Mouse (Mus musculus) midbrain, embryonic 12.5 days (tissue): Measurements from ENCODE around the gene Gorasp1. TPM values are rescaled to one million over a fixed set of nuclear protein-coding genes. Genes with fewer than 3 reads are reported as not detected.
A peak's percentile ranks its signal among the peaks of the same experiment; 100 is the strongest.

Experiments used
- ATAC-seq: fragments of 200-750 bp; cut with Nextera tagmentation; 2 replicates; pipeline ENCODE4 v1.8.0; 2017; ENCODE audit warnings: low read depth, moderate TSS enrichment, moderate library complexity; ENCODE audit not compliant: low FRiP score
- H3K27ac ChIP-seq: fragments of 300-500 bp; sonication (generic); replicated peaks from 2 replicates; pipeline ENCODE4 v1.5.1; 2016; ENCODE audit warnings: mild to moderate bottlenecking
- H3K27me3 ChIP-seq: fragments of 300-500 bp; sonication (generic); 2 replicates; pipeline ENCODE4 v1.6.1; 2016; ENCODE audit warnings: mild to moderate bottlenecking
- H3K36me3 ChIP-seq: fragments of 300-500 bp; sonication (generic); 2 replicates; pipeline ENCODE4 v1.6.1; 2016
- H3K4me1 ChIP-seq: fragments of 300-500 bp; sonication (generic); 2 replicates; pipeline ENCODE4 v1.6.1; 2016
- H3K4me2 ChIP-seq: fragments of 300-500 bp; sonication (generic); replicated peaks from 2 replicates; pipeline ENCODE4 v1.6.1; 2016; ENCODE audit warnings: mild to moderate bottlenecking, moderate library complexity
- H3K4me3 ChIP-seq: fragments of 300-500 bp; sonication (generic); 2 replicates; pipeline ENCODE4 v1.5.1; 2016; ENCODE audit warnings: mild to moderate bottlenecking
- H3K9ac ChIP-seq: fragments of 300-500 bp; sonication (generic); replicated peaks from 2 replicates; pipeline ENCODE4 v1.6.1; 2016; ENCODE audit warnings: mild to moderate bottlenecking, moderate library complexity
- H3K9me3 ChIP-seq: fragments of 300-500 bp; sonication (generic); 2 replicates; pipeline ENCODE4 v1.6.1; 2016; ENCODE audit warnings: mild to moderate bottlenecking
- WGBS: fragments of 180-500 bp; shearing (Covaris S2); methylation state at CpG from one replicate; pipeline ENCODE4 v1.1.7; 2016; 5-methylcytosine and 5-hydroxymethylcytosine counted together
- polyA plus RNA-seq: library from polyadenylated mRNA; unstranded; fragments of >200 nt; fragmentation: Nextera tagmentation; extraction: Ambion mirVana; gene quantifications from 2 replicates; pipeline ENCODE4 v1.2.1, GENCODE M21; 2016

Gene Gorasp1
- polyA plus RNA-seq, 1 experiment from 2014 or later = 23.3 TPM

GRCm38 (mm10) chr9:119943326-119943725 is 6.0 kb upstream of the Gorasp1 start:
- Histone ChIP-seq H3K4me2 (no peak overlapping the region), H3K36me3 (no peaks in the 10 kb centered on the region), H3K4me1 (no peaks in the 10 kb centered on the region), H3K27ac (no peak overlapping the region), H3K9ac (no peak overlapping the region), H3K9me3 (no peaks in the 10 kb centered on the region), H3K27me3 (peaks cover under 1% of the 10 kb centered on the region; the same call in 1 of the 2 replicates), H3K4me3 (no peak overlapping the region)
- WGBS = 63% methylated on average over 1 of the region's 1 CpGs
- ATAC-seq = no peak

GRCm38 (mm10) chr9:119941861-119942260 is 4.5 kb upstream of the Gorasp1 start:
- WGBS = 88% methylated on average over 14 of the region's 14 CpGs
- no peak overlapping the region for H3K4me3 ChIP-seq
- H3K9me3 ChIP-seq = no peaks in the 10 kb centered on the region
- no peak overlapping the region for H3K4me2 ChIP-seq
- H3K36me3 ChIP-seq = no peaks in the 10 kb centered on the region
- H3K9ac ChIP-seq = 0 out of 2 replicates have a peak overlapping the region, but pooled peaks have one; percentile 28
- peaks cover 6% of the 10 kb centered on the region; the same call in 1 of the 2 replicates for H3K27me3 ChIP-seq
- no peak for ATAC-seq
- H3K4me1 ChIP-seq = peaks cover 8% of the 10 kb centered on the region
- H3K27ac ChIP-seq = no peak overlapping the region

GRCm38 (mm10) chr9:119941407-119941806 is 4.0 kb upstream of the Gorasp1 start:
- H3K4me3 ChIP-seq = no peak overlapping the region
- H3K9me3 ChIP-seq = no peaks in the 10 kb centered on the region
- peaks cover 6% of the 10 kb centered on the region; the same call in 1 of the 2 replicates for H3K27me3 ChIP-seq
- H3K4me2 ChIP-seq = no peak overlapping the region
- ATAC-seq = no peak
- WGBS = 83% methylated on average over 5 of the region's 5 CpGs
- H3K36me3 ChIP-seq = no peaks in the 10 kb centered on the region
- no peak overlapping the region for H3K27ac ChIP-seq
- no peak overlapping the region for H3K9ac ChIP-seq
- peaks cover 13% of the 10 kb centered on the region for H3K4me1 ChIP-seq

GRCm38 (mm10) chr9:119939646-119940045 is 2.3 kb upstream of the Gorasp1 start:
- no peaks in the 10 kb centered on the region for H3K9me3 ChIP-seq

GRCm38 (mm10) chr9:119938496-119938895 is 1.1 kb upstream of the Gorasp1 start:
- 0 out of 2 replicates have a peak, but pooled peaks cover 6% of the 10 kb centered on the region for H3K27me3 ChIP-seq
- no peak overlapping the region for H3K9ac ChIP-seq
- no peaks in the 10 kb centered on the region for H3K36me3 ChIP-seq
- no peak overlapping the region for H3K4me2 ChIP-seq
- no peak overlapping the region for H3K4me3 ChIP-seq
- H3K9me3 ChIP-seq = no peaks in the 10 kb centered on the region
- no peak for ATAC-seq
- no peak overlapping the region for H3K27ac ChIP-seq
- peaks cover 16% of the 10 kb centered on the region for H3K4me1 ChIP-seq
- 80% methylated on average over 4 of the region's 4 CpGs for WGBS

More at GRCm38 (mm10) chr9:119939646-119940045, 2.3 kb upstream of the Gorasp1 start:
- 0 out of 2 replicates have a peak, but pooled peaks cover 6% of the 10 kb centered on the region for H3K27me3 ChIP-seq
- peaks cover 16% of the 10 kb centered on the region for H3K4me1 ChIP-seq
- H3K36me3 ChIP-seq = no peaks in the 10 kb centered on the region
- no peak overlapping the region for H3K27ac ChIP-seq
- H3K4me2 ChIP-seq = no peak overlapping the region
- ATAC-seq = no peak
- H3K9ac ChIP-seq = no peak overlapping the region
- no peak overlapping the region for H3K4me3 ChIP-seq
- WGBS = 75% methylated on average over 10 of the region's 10 CpGs

GRCm38 (mm10) chr9:119933675-119934074 is 3.7 kb downstream of the Gorasp1 start:
- Histone ChIP-seq H3K27ac (no peak overlapping the region), H3K9me3 (no peaks in the 10 kb centered on the region), H3K4me2 (no peak overlapping the region), H3K27me3 (0 out of 2 replicates have a peak, but pooled peaks cover 6% of the 10 kb centered on the region), H3K36me3 (peaks cover 30% of the 10 kb centered on the region), H3K9ac (no peak overlapping the region), H3K4me3 (no peak overlapping the region), H3K4me1 (peaks cover 16% of the 10 kb centered on the region)
- WGBS = 96% methylated on average over 6 of the region's 6 CpGs
- ATAC-seq = no peak

GRCm38 (mm10) chr9:119932358-119932757 is 5.0 kb downstream of the Gorasp1 start:
- WGBS = 91% methylated on average over 12 of the region's 12 CpGs
- Histone ChIP-seq H3K36me3 (peaks cover 41% of the 10 kb centered on the region), H3K9ac (no peak overlapping the region)

GRCm38 (mm10) chr9:119926497-119926896 is 10.9 kb downstream of the Gorasp1 start:
- WGBS = 88% methylated on average over 5 of the region's 5 CpGs
- H3K27me3 ChIP-seq = no peaks in the 10 kb centered on the region
- ATAC-seq = no peak
- no peak overlapping the region for H3K4me3 ChIP-seq
- no peaks in the 10 kb centered on the region for H3K9me3 ChIP-seq
- no peaks in the 10 kb centered on the region for H3K4me1 ChIP-seq
- no peak overlapping the region for H3K9ac ChIP-seq
- H3K4me2 ChIP-seq = no peak overlapping the region
- H3K36me3 ChIP-seq = peaks cover 87% of the 10 kb centered on the region
- no peak overlapping the region for H3K27ac ChIP-seq

More at GRCm38 (mm10) chr9:119932358-119932757, 5.0 kb downstream of the Gorasp1 start:
- Histone ChIP-seq H3K27me3 (no peaks in the 10 kb centered on the region), H3K4me3 (no peak overlapping the region), H3K27ac (no peak overlapping the region), H3K9me3 (no peaks in the 10 kb centered on the region), H3K4me1 (peaks cover 10% of the 10 kb centered on the region), H3K4me2 (no peak overlapping the region)
- no peak for ATAC-seq

- Histone ChIP-seq H3K9me3 (no peaks in the 10 kb centered on the region), H3K36me3 (peaks cover 93% of the 10 kb centered on the region), H3K4me1 (no peaks in the 10 kb centered on the region), H3K4me2 (no peak overlapping the region), H3K9ac (no peak overlapping the region), H3K27me3 (no peaks in the 10 kb centered on the region), H3K27ac (no peak overlapping the region), H3K4me3 (no peak overlapping the region)
- 95% methylated on average over 8 of the region's 8 CpGs for WGBS
- no peak for ATAC-seq
Observed at GRCm38 (mm10) chr9:119925729-119926128, 11.6 kb downstream of the Gorasp1 start.

- H3K27ac ChIP-seq = no peak overlapping the region
- H3K9ac ChIP-seq = no peak overlapping the region
- WGBS = 96% methylated on average over 16 of the region's 16 CpGs
- H3K4me2 ChIP-seq = no peak overlapping the region
- no peak for ATAC-seq
- peaks cover 93% of the 10 kb centered on the region for H3K36me3 ChIP-seq
- H3K9me3 ChIP-seq = no peaks in the 10 kb centered on the region
- no peak overlapping the region for H3K4me3 ChIP-seq
- H3K4me1 ChIP-seq = no peaks in the 10 kb centered on the region
- no peaks in the 10 kb centered on the region for H3K27me3 ChIP-seq
Observed at GRCm38 (mm10) chr9:119925120-119925657, 12.2 kb downstream of the Gorasp1 start.

- H3K27me3 ChIP-seq = no peaks in the 10 kb centered on the region
- 89% methylated on average over 4 of the region's 4 CpGs for WGBS
- H3K4me1 ChIP-seq = no peaks in the 10 kb centered on the region
- no peaks in the 10 kb centered on the region for H3K9me3 ChIP-seq
- no peak overlapping the region for H3K4me2 ChIP-seq
- H3K27ac ChIP-seq = no peak overlapping the region
- H3K9ac ChIP-seq = no peak overlapping the region
- no peak for ATAC-seq
- peaks cover 93% of the 10 kb centered on the region for H3K36me3 ChIP-seq
- H3K4me3 ChIP-seq = no peak overlapping the region
Observed at GRCm38 (mm10) chr9:119923462-119923861, 13.9 kb downstream of the Gorasp1 start.

GRCm38 (mm10) chr9:119919858-119920257 is 17.5 kb downstream of the Gorasp1 start:
- no peak for ATAC-seq
- H3K36me3 ChIP-seq = peaks cover 88% of the 10 kb centered on the region

More at GRCm38 (mm10) chr9:119919858-119920257, 17.5 kb downstream of the Gorasp1 start:
- no peak overlapping the region for H3K4me2 ChIP-seq
- H3K4me1 ChIP-seq = no peaks in the 10 kb centered on the region
- H3K4me3 ChIP-seq = no peak overlapping the region
- H3K27me3 ChIP-seq = no peaks in the 10 kb centered on the region
- 83% methylated on average over 1 of the region's 1 CpGs for WGBS
- no peak overlapping the region for H3K27ac ChIP-seq
- H3K9ac ChIP-seq = no peak overlapping the region
- H3K9me3 ChIP-seq = no peaks in the 10 kb centered on the region
